Mouse (Mus musculus) left cerebral cortex, adult 18-20 months (tissue): Measurements from ENCODE around the gene Arhgef40. TPM values are rescaled to one million over a fixed set of nuclear protein-coding genes. Genes with fewer than 3 reads are reported as not detected.

Source experiments
- DNase-seq, 2 experiments: peaks; one replicate each; pipeline ENCODE4 v3.0.0; 2021 to 2022; ENCODE audit warnings: low spot score in 2 of 2, mixed read lengths in 1 of 2
- total RNA-seq, 2 experiments: library from RNA; stranded (reverse); gene quantifications; 2 replicates each; pipeline ENCODE4 v1.2.3; 2021

The Arhgef40 gene
- total RNA-seq, 2 experiments from 2014 or later = 23.4 to 28.6 TPM

GRCm38 (mm10) chr14:51997483-51997882 lies 13.0 kb downstream of the Arhgef40 start:
- no peak for DNase-seq

GRCm38 (mm10) chr14:52003981-52004495 lies 19.5 kb downstream of the Arhgef40 start:
- DNase-seq = peak; percentile 65 to 74

GRCm38 (mm10) chr14:52005141-52005540 lies 20.6 kb downstream of the Arhgef40 start:
- no peak for DNase-seq

GRCm38 (mm10) chr14:52005616-52006015 lies 21.1 kb downstream of the Arhgef40 start:
- DNase-seq = no peak

- DNase-seq = no peak
Measured at GRCm38 (mm10) chr14:52006241-52006640, 21.7 kb downstream of the Arhgef40 start.

GRCm38 (mm10) chr14:52006771-52007170 lies 22.3 kb downstream of the Arhgef40 start:
- no peak for DNase-seq

- DNase-seq = peak; percentile 90 to 95
Measured at GRCm38 (mm10) chr14:52008321-52009203, 24.0 kb downstream of the Arhgef40 start.

- no peak for DNase-seq
Measured at GRCm38 (mm10) chr14:52009361-52009760, 24.8 kb downstream of the Arhgef40 start.

- DNase-seq = no peak
Measured at GRCm38 (mm10) chr14:52009841-52010240, 25.3 kb downstream of the Arhgef40 start.

- no peak for DNase-seq
Measured at GRCm38 (mm10) chr14:52010446-52011111, 26.1 kb downstream of the Arhgef40 start.

GRCm38 (mm10) chr14:52011683-52012082 lies 27.2 kb downstream of the Arhgef40 start:
- no peak for DNase-seq

GRCm38 (mm10) chr14:52012085-52012484 lies 27.6 kb downstream of the Arhgef40 start:
- DNase-seq = peak; percentile 66 to 72

GRCm38 (mm10) chr14:52012553-52012952 lies 28.0 kb downstream of the Arhgef40 start:
- DNase-seq = no peak

- no peak for DNase-seq
Measured at GRCm38 (mm10) chr14:52013021-52013610, 28.6 kb downstream of the Arhgef40 start.

- DNase-seq = no peak
Measured at GRCm38 (mm10) chr14:52013771-52014219, 29.3 kb downstream of the Arhgef40 start.

GRCm38 (mm10) chr14:52014271-52014760 lies 29.8 kb downstream of the Arhgef40 start:
- DNase-seq = no peak

- no peak for DNase-seq
Measured at GRCm38 (mm10) chr14:52014761-52015311, 30.3 kb downstream of the Arhgef40 start.

GRCm38 (mm10) chr14:52015445-52016100 lies 31.1 kb downstream of the Arhgef40 start, which contains the start of gene Tmem253:
Gene Tmem253 (plus strand): TSS chr14:52015658.
- DNase-seq = no peak

- DNase-seq = no peak
Measured at GRCm38 (mm10) chr14:52016625-52017405, 32.3 kb downstream of the Arhgef40 start.

- no peak for DNase-seq
Measured at GRCm38 (mm10) chr14:52017662-52018061, 33.1 kb downstream of the Arhgef40 start.
